Mouse (Mus musculus): ENCODE data around the gene Lsm10.

DNA sequence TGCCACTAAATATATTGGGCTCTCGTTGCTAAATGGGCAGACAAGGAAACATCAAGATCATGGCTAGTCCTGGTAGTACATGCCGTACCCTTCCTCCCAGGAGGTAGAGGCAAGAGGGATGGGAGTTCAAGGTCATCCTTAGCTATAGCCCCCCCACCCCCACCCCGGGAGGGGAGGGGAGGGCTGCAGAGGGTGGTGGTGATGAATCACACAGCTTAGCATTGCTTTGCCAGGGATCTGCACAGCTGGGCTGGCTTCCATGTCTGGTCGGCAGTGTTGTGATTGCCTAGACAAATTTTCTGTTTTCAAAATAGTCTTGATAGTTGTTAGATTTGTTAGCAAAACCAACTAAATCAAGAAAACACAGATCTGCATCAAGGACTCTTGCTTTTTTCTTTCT, 17.2 kb upstream of the Lsm10 start:
- no peak for TF ChIP-seq CTCF (IDR thresholded peaks at IDR 0.05)
- TF ChIP-seq EP300 (IDR thresholded peaks at IDR 0.05): no peak

All from lung, postnatal 0 days (tissue).